Mouse (Mus musculus) lung, postnatal 0 days (tissue): ENCODE data around the gene Pdss2.

Source experiments
- CTCF ChIP-seq: IDR thresholded peaks from 2 replicates; pipeline ENCODE4 v1.5.1; 2016; ENCODE audit warnings: antibody characterized with exemption, mild to moderate bottlenecking
- EP300 ChIP-seq: IDR thresholded peaks from 2 replicates; pipeline ENCODE4 v1.6.1; 2016; ENCODE audit warnings: antibody characterized with exemption, mild to moderate bottlenecking, control low read depth

DNA sequence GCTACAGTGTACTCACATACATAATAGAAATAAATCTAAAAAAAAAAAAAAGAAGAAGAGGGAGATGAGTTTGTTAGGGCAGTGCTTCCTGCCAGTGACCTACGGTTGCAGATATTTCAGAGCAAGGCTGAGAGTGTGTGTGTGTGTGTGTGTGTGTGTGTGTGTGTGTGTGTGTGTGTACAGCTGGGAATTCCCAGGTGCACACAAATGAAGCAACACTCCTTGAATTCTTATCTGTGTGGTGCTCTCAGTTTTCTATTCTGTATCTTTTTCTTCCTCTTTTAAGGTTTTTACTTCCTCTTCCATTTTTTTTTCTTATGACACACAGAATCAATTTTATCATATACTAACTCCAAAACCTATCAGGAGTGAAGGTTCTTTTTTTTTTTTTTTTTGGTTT, 283.0 kb downstream of the Pdss2 start:
- TF ChIP-seq CTCF (no peak), EP300 (no peak)
